Mouse (Mus musculus): ENCODE results near the gene Slc20a1.

DNA sequence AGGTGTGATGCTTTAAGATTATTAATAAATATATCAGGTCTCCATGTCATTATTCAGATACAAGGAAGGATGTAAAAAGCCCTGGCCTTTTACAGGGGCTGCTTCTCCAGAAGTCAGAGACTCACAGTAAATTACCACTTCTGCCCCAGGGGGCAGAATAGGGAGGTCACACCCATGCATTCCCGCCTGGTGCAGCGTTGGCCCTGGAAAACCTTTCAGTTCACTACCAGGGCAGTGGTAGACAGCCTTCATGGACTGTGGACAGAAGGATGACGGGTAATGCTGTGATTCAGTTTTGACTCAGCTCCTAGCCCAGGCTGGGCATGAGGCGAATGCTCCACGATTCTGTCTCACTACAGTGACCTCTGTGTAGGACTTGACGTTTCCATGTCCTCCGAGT, 47.9 kb downstream of the Slc20a1 start:
- TF ChIP-seq CTCF (IDR thresholded peaks at IDR 0.05; ENCODE audit: borderline replicate concordance, insufficient read depth, low read depth, low read length), result no peak
- no peak for TF ChIP-seq POLR2A (IDR thresholded peaks at IDR 0.05; ENCODE audit: borderline replicate concordance, insufficient read depth, low read length)
